Mouse (Mus musculus) E14TG2a.4 (cell line): ENCODE measurements around the gene Tyw5.
A peak's percentile ranks its signal among the peaks of the same experiment; 100 is the strongest.

Experiments used
- H3K27me3 ChIP-seq: 2 replicates; pipeline ENCODE4 v1.6.1; 2014; ENCODE audit warnings: low read length, control low read depth; ENCODE audit not compliant: insufficient read depth
- H3K36me3 ChIP-seq: 2 replicates; pipeline ENCODE4 v1.6.1; 2014; ENCODE audit warnings: low read length, control low read depth; ENCODE audit not compliant: insufficient read depth
- H3K4me1 ChIP-seq: replicated peaks from 2 replicates; pipeline ENCODE4 v1.6.1; 2014; ENCODE audit warnings: low read depth, low read length, control low read depth
- H3K4me3 ChIP-seq: replicated peaks from 2 replicates; pipeline ENCODE4 v1.5.1; 2014; ENCODE audit warnings: mild to moderate bottlenecking, low read length
- H3K9me3 ChIP-seq: 2 replicates; pipeline ENCODE4 v1.6.1; 2014; ENCODE audit warnings: low read length, control low read depth
- CTCF ChIP-seq: conservative IDR thresholded peaks from 2 replicates; pipeline ENCODE4 v1.5.1; 2014; ENCODE audit warnings: low read length
- NANOG ChIP-seq: IDR thresholded peaks from 2 replicates; pipeline ENCODE4 v1.6.1; 2014; ENCODE audit warnings: borderline replicate concordance, low read length, mixed read lengths
- POU5F1 ChIP-seq: IDR thresholded peaks from 2 replicates; pipeline ENCODE4 v1.6.1; 2014; ENCODE audit warnings: low read length, borderline replicate concordance

Tyw5 gene

GRCm38 (mm10) chr1:57390993-57391790 lies 15.7 kb downstream of the Tyw5 start:
- no peaks in the 10 kb centered on the region for H3K4me1 ChIP-seq
- no peaks in the 10 kb centered on the region for H3K9me3 ChIP-seq
- H3K4me3 ChIP-seq, result no peak overlapping the region
- no peaks in the 10 kb centered on the region for H3K27me3 ChIP-seq
- H3K36me3 ChIP-seq, result peaks cover 48% of the 10 kb centered on the region
- TF ChIP-seq POU5F1 (no peak), CTCF (no peak), NANOG (no peak)

GRCm38 (mm10) chr1:57388402-57389155 lies 18.3 kb downstream of the Tyw5 start:
- no peaks in the 10 kb centered on the region for H3K9me3 ChIP-seq
- no peak overlapping the region for H3K4me3 ChIP-seq
- H3K4me1 ChIP-seq, result no peaks in the 10 kb centered on the region
- peaks cover 35% of the 10 kb centered on the region for H3K36me3 ChIP-seq
- no peaks in the 10 kb centered on the region for H3K27me3 ChIP-seq
- TF ChIP-seq NANOG (no peak), POU5F1 (no peak), CTCF (no peak)

GRCm38 (mm10) chr1:57387876-57388275 lies 19.0 kb downstream of the Tyw5 start:
- Histone ChIP-seq H3K27me3 (no peaks in the 10 kb centered on the region), H3K9me3 (no peaks in the 10 kb centered on the region), H3K4me1 (no peaks in the 10 kb centered on the region), H3K4me3 (no peak overlapping the region), H3K36me3 (peaks cover 28% of the 10 kb centered on the region)
- no peak for TF ChIP-seq NANOG
- TF ChIP-seq CTCF, result no peak
- no peak for TF ChIP-seq POU5F1

GRCm38 (mm10) chr1:57386519-57386918 lies 20.4 kb downstream of the Tyw5 start:
- H3K4me1 ChIP-seq, result no peaks in the 10 kb centered on the region
- TF ChIP-seq POU5F1 (no peak), NANOG (no peak), CTCF (no peak)
- H3K4me3 ChIP-seq, result no peak overlapping the region
- H3K27me3 ChIP-seq, result no peaks in the 10 kb centered on the region
- H3K36me3 ChIP-seq, result peaks cover 23% of the 10 kb centered on the region
- no peaks in the 10 kb centered on the region for H3K9me3 ChIP-seq

GRCm38 (mm10) chr1:57377376-57378341 lies 29.2 kb downstream of the Tyw5 start, which contains the start of gene 1700066M21Rik:
Gene 1700066M21Rik (plus strand): TSS chr1:57377620.
- Histone ChIP-seq H3K27me3 (no peaks in the 10 kb centered on the region), H3K4me1 (peaks cover 27% of the 10 kb centered on the region), H3K4me3 (peak within 1 kb of the TSS; percentile 96), H3K9me3 (0 out of 2 replicates have a peak, but pooled peaks cover 3% of the 10 kb centered on the region), H3K36me3 (peaks cover 26% of the 10 kb centered on the region)
- TF ChIP-seq NANOG (no peak), CTCF (no peak)

- Histone ChIP-seq H3K9me3 (peaks cover 10% of the 10 kb centered on the region; the same call in 1 of the 2 replicates), H3K4me1 (peaks cover 27% of the 10 kb centered on the region), H3K4me3 (peak overlapping the region; percentile 96), H3K36me3 (peaks cover 26% of the 10 kb centered on the region), H3K27me3 (no peaks in the 10 kb centered on the region)
- TF ChIP-seq CTCF (no peak), NANOG (no peak), POU5F1 (no peak)
Measured at GRCm38 (mm10) chr1:57376806-57377205, 30.1 kb downstream of the Tyw5 start.

- Histone ChIP-seq H3K9me3 (peaks cover 10% of the 10 kb centered on the region; the same call in 1 of the 2 replicates), H3K36me3 (peaks cover 23% of the 10 kb centered on the region), H3K4me1 (peaks cover 28% of the 10 kb centered on the region), H3K4me3 (no peak overlapping the region), H3K27me3 (no peaks in the 10 kb centered on the region)
- TF ChIP-seq NANOG (no peak), POU5F1 (no peak), CTCF (no peak)
Measured at GRCm38 (mm10) chr1:57375276-57375675, 31.6 kb downstream of the Tyw5 start.

- TF ChIP-seq POU5F1, result no peak
- TF ChIP-seq CTCF, result no peak
- TF ChIP-seq NANOG, result no peak
Measured at GRCm38 (mm10) chr1:57370451-57370850, 36.5 kb downstream of the Tyw5 start.

More at GRCm38 (mm10) chr1:57370451-57370850, 36.5 kb downstream of the Tyw5 start:
- Histone ChIP-seq H3K9me3 (peaks cover 10% of the 10 kb centered on the region; the same call in 1 of the 2 replicates), H3K27me3 (no peaks in the 10 kb centered on the region), H3K36me3 (peaks cover 15% of the 10 kb centered on the region), H3K4me3 (no peak overlapping the region), H3K4me1 (peaks cover 27% of the 10 kb centered on the region)
